Mouse (Mus musculus): ENCODE measurements at regions not wholly inside any gene's neighbourhood (a gene's known extent, or its start where the extent isn't known, plus 50 kb on each side); places are given as distances from the start of the nearest gene placed in this dataset.

DNA sequence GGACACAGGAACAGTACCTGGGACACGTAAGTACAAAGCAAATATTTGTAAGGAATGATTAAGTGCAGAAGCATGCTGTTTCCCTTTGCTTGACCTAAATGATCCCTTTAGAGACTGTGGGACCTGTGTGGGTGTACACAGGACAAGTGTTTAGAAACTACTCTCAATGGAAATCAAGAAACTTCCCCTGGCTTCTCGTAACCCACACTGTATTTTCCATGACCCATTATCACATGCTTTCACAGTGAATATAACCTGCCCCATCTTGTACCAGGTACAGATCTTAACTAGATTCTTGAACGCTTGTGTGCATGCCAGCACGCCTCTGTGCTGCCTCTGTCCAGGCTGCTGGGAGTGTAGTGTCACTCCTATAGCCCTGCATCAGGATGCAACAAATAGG, 177.8 kb upstream of the Ahr start:
- Histone ChIP-seq H3K4me3 (replicated peaks; ENCODE audit: insufficient read depth, low read depth, low read length) (no peak overlapping the region), H3K27ac (ENCODE audit: insufficient read depth, low read length) (no peak overlapping the region), H3K27me3 (ENCODE audit: control insufficient read depth, insufficient read depth, low read length) (no peaks in the 10 kb centered on the region), H3K4me1 (ENCODE audit: control insufficient read depth, insufficient read depth, low read length) (no peaks in the 10 kb centered on the region)
- WGBS, result 91% methylated on average over 4 of the region's 4 CpGs
- DNase-seq, result no peak
- TF ChIP-seq POLR2A (IDR thresholded peaks at IDR 0.05; ENCODE audit: borderline replicate concordance, insufficient read depth, low read length), result no peak
- no peak for TF ChIP-seq CTCF (IDR thresholded peaks at IDR 0.05; ENCODE audit: borderline replicate concordance, insufficient read depth, low read depth, low read length)

DNA sequence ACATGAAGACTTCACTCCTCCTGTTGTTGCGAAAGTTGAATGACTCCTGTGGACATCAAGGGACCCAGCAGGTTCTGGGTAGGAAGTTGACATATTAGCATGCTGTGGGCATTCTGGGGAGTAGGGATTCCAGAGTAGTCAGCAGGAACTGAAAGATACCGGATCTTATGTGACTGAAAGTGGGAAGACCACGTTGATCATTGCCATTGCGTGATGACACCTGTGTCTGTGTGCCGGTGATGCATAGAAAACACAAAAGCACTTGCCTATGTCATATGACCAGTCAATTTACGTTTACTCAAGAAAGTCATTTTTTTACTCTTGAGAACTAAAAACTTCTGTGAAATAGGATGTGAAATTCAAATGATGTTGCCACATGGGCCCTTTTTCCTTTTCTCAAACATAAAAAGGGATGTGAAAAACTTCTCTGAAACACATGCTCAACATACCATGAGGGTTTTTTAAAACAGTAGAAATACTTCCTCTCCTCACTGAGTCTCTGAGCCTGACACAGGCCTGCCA, 176.8 kb upstream of the Ahr start:
- H3K27ac ChIP-seq (ENCODE audit: insufficient read depth, low read length), result no peak overlapping the region
- H3K4me1 ChIP-seq (ENCODE audit: control insufficient read depth, insufficient read depth, low read length), result no peaks in the 10 kb centered on the region
- WGBS, result 89% methylated on average over 6 of the region's 6 CpGs
- no peak for DNase-seq
- H3K27me3 ChIP-seq (ENCODE audit: control insufficient read depth, insufficient read depth, low read length), result no peaks in the 10 kb centered on the region
- no peak for TF ChIP-seq POLR2A (IDR thresholded peaks at IDR 0.05; ENCODE audit: borderline replicate concordance, insufficient read depth, low read length)
- TF ChIP-seq CTCF (IDR thresholded peaks at IDR 0.05; ENCODE audit: borderline replicate concordance, insufficient read depth, low read depth, low read length), result no peak
- no peak overlapping the region for H3K4me3 ChIP-seq (replicated peaks; ENCODE audit: insufficient read depth, low read depth, low read length)

DNA sequence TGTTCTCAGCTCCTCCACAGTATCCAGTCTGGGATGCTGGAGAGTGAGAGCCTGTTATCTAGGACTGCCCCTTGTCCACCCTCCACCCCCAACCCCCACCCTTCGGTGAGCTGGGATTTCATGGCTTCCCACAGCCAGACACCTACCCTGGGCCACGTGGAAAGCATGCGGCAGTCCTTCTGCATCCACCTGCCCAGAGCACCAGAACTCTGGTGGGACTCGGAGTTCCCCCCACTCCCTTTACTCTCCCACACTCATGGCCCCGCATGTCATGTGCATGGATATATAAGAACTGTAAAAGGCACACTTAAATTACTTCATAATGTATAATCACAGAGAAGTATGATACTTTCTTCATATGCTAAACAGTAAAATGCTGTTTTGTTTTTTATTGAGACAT, 175.5 kb upstream of the Ahr start:
- Histone ChIP-seq H3K4me1 (ENCODE audit: control insufficient read depth, insufficient read depth, low read length) (no peaks in the 10 kb centered on the region), H3K27me3 (ENCODE audit: control insufficient read depth, insufficient read depth, low read length) (no peaks in the 10 kb centered on the region), H3K27ac (ENCODE audit: insufficient read depth, low read length) (no peak overlapping the region), H3K4me3 (replicated peaks; ENCODE audit: insufficient read depth, low read depth, low read length) (no peak overlapping the region)
- no peak for DNase-seq
- TF ChIP-seq POLR2A (IDR thresholded peaks at IDR 0.05; ENCODE audit: borderline replicate concordance, insufficient read depth, low read length) (no peak), CTCF (IDR thresholded peaks at IDR 0.05; ENCODE audit: borderline replicate concordance, insufficient read depth, low read depth, low read length) (no peak)
- 62% methylated on average over 5 of the region's 5 CpGs for WGBS

DNA sequence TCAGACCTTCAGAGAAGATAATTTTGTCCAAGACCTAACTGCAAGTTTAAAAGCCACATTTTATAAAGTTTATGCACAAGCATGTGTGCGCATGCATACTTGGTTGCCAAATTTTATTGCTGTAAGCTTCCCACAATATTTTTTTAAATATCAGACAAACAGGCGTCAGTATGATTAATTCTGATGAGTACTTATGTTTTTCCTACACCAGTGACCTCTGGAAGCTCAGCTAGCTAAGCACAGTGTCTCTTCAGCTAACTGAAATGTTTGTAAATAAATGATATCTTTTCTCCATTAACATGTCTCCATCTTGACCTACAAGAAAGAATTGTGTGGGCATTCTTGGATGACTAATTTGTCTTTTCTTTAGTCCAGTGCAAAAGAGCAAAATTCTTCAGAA, 168.6 kb upstream of the Ahr start:
- TF ChIP-seq CTCF (IDR thresholded peaks at IDR 0.05; ENCODE audit: borderline replicate concordance, insufficient read depth, low read depth, low read length) (no peak), POLR2A (IDR thresholded peaks at IDR 0.05; ENCODE audit: borderline replicate concordance, insufficient read depth, low read length) (no peak)
- H3K27ac ChIP-seq (ENCODE audit: insufficient read depth, low read length), result no peak overlapping the region
- H3K27me3 ChIP-seq (ENCODE audit: control insufficient read depth, insufficient read depth, low read length), result no peaks in the 10 kb centered on the region
- WGBS, result 81% methylated on average over 2 of the region's 2 CpGs
- no peaks in the 10 kb centered on the region for H3K4me1 ChIP-seq (ENCODE audit: control insufficient read depth, insufficient read depth, low read length)
- no peak for DNase-seq
- H3K4me3 ChIP-seq (replicated peaks; ENCODE audit: insufficient read depth, low read depth, low read length), result no peak overlapping the region

GRCm38 (mm10) chr12:35702674-35703073, 167.8 kb upstream of the Ahr start:
- Histone ChIP-seq H3K4me1 (ENCODE audit: control insufficient read depth, insufficient read depth, low read length) (no peaks in the 10 kb centered on the region), H3K27ac (ENCODE audit: insufficient read depth, low read length) (no peak overlapping the region), H3K4me3 (replicated peaks; ENCODE audit: insufficient read depth, low read depth, low read length) (no peak overlapping the region), H3K27me3 (ENCODE audit: control insufficient read depth, insufficient read depth, low read length) (no peaks in the 10 kb centered on the region)
- DNase-seq, result no peak
- TF ChIP-seq CTCF (IDR thresholded peaks at IDR 0.05; ENCODE audit: borderline replicate concordance, insufficient read depth, low read depth, low read length) (no peak), POLR2A (IDR thresholded peaks at IDR 0.05; ENCODE audit: borderline replicate concordance, insufficient read depth, low read length) (no peak)
- WGBS, result 84% methylated on average over 7 of the region's 7 CpGs

DNA sequence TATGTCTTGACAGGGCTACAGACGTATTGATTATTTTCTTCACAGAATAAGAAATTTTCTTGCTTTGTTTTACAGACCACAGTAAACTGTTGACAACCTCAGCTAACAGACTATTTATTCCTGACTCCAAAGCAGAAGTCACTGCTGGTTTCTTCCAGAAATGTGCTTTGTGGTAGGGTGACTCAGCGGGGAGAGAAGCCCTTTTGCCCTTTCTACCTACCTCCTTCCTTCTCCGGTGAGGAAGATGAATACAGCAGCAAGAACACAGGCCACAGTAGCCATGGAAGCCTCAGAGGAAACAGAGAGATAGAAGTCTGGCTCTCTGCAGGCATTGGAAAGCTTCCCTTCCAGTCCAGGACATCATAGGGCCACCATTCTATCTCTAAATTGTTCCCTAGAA, 159.4 kb upstream of the Ahr start:
- H3K4me3 ChIP-seq (replicated peaks; ENCODE audit: insufficient read depth, low read depth, low read length), result no peak overlapping the region
- no peak for TF ChIP-seq POLR2A (IDR thresholded peaks at IDR 0.05; ENCODE audit: borderline replicate concordance, insufficient read depth, low read length)
- no peak for TF ChIP-seq CTCF (IDR thresholded peaks at IDR 0.05; ENCODE audit: borderline replicate concordance, insufficient read depth, low read depth, low read length)
- 75% methylated on average over 3 of the region's 3 CpGs for WGBS
- no peaks in the 10 kb centered on the region for H3K27me3 ChIP-seq (ENCODE audit: control insufficient read depth, insufficient read depth, low read length)
- no peak overlapping the region for H3K27ac ChIP-seq (ENCODE audit: insufficient read depth, low read length)
- H3K4me1 ChIP-seq (ENCODE audit: control insufficient read depth, insufficient read depth, low read length), result no peaks in the 10 kb centered on the region
- DNase-seq, result no peak

DNA sequence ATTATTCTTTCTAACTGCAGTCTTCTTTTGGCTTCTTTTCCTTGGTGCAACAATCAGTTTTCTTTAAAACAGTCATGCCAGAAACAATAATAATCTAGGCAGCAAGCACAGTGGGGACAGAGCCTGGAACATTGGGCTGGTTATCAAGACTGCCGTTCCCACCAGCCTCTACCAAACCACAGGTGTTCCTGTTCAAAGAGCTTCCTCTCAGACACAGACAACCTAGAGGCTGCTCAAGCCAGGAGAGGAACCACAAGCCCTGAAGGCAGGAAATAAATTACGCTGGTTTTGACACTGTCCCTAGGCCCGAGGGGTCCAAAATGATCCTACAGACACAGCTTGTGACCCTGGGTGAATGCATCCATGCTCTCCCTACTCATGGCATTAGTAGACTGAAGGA, 156.1 kb upstream of the Ahr start:
- H3K27me3 ChIP-seq (ENCODE audit: control insufficient read depth, insufficient read depth, low read length), result no peaks in the 10 kb centered on the region
- H3K4me3 ChIP-seq (replicated peaks; ENCODE audit: insufficient read depth, low read depth, low read length), result no peak overlapping the region
- no peaks in the 10 kb centered on the region for H3K4me1 ChIP-seq (ENCODE audit: control insufficient read depth, insufficient read depth, low read length)
- DNase-seq, result no peak
- TF ChIP-seq POLR2A (IDR thresholded peaks at IDR 0.05; ENCODE audit: borderline replicate concordance, insufficient read depth, low read length), result no peak
- TF ChIP-seq CTCF (IDR thresholded peaks at IDR 0.05; ENCODE audit: borderline replicate concordance, insufficient read depth, low read depth, low read length), result no peak
- H3K27ac ChIP-seq (ENCODE audit: insufficient read depth, low read length), result no peak overlapping the region
- 67% methylated on average over 3 of the region's 3 CpGs for WGBS

DNA sequence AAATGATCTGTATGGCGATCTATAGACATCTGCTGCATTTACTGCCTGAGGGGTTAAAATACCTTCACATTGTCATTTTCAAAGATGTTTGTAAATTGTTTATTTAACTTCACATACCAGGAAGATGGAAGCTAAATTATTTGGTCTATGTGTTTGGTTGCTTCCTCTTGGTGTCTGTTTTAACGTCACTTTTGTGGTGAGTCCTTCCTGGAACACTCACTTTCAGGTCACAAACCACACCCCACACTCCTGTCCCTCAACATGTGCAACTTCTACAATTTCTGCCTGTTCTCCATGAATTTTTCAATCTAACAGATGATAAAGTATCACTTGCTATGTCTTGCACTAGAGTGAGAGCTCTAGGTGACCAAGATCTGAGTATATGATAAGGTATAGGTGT, 151.4 kb upstream of the Ahr start:
- no peak overlapping the region for H3K27ac ChIP-seq (ENCODE audit: insufficient read depth, low read length)

More for the DNA sequence above, 151.4 kb upstream of the Ahr start:
- TF ChIP-seq CTCF (IDR thresholded peaks at IDR 0.05; ENCODE audit: borderline replicate concordance, insufficient read depth, low read depth, low read length), result no peak
- no peak for TF ChIP-seq POLR2A (IDR thresholded peaks at IDR 0.05; ENCODE audit: borderline replicate concordance, insufficient read depth, low read length)
- no peaks in the 10 kb centered on the region for H3K4me1 ChIP-seq (ENCODE audit: control insufficient read depth, insufficient read depth, low read length)
- H3K4me3 ChIP-seq (replicated peaks; ENCODE audit: insufficient read depth, low read depth, low read length), result no peak overlapping the region
- 92% methylated on average over 2 of the region's 2 CpGs for WGBS
- H3K27me3 ChIP-seq (ENCODE audit: control insufficient read depth, insufficient read depth, low read length), result no peaks in the 10 kb centered on the region
- DNase-seq, result no peak

Data from cerebellum, adult 2 months (tissue).